Mouse (Mus musculus) forebrain, postnatal 0 days (tissue): Measurements from ENCODE around the gene Pmf1. TPM values are rescaled to one million over a fixed set of nuclear protein-coding genes. Genes with fewer than 3 reads are reported as not detected.

Experiments
- ATAC-seq: fragments of 200-750 bp; cut with Nextera tagmentation; 2 replicates; pipeline ENCODE4 v1.8.0; 2017; ENCODE audit warnings: mild to moderate bottlenecking, moderate library complexity
- DNase-seq: peaks from one replicate; pipeline ENCODE4 v3.0.0-alpha.2; 2015
- H3K27ac ChIP-seq: fragments of 300-500 bp; sonication (generic); 2 replicates; pipeline ENCODE4 v1.5.1; 2014; ENCODE audit warnings: low read depth, mild to moderate bottlenecking, antibody characterized with exemption, low read length, moderate library complexity, mixed read lengths
- H3K27me3 ChIP-seq: fragments of 300-500 bp; sonication (generic); 2 replicates; pipeline ENCODE4 v1.6.1; 2014; ENCODE audit warnings: mild to moderate bottlenecking, low read length, mixed read lengths; ENCODE audit not compliant: insufficient read depth
- H3K36me3 ChIP-seq: fragments of 300-500 bp; sonication (generic); 2 replicates; pipeline ENCODE4 v1.6.1; 2014; ENCODE audit warnings: mild to moderate bottlenecking, moderate library complexity; ENCODE audit not compliant: insufficient read depth
- H3K4me1 ChIP-seq: fragments of 300-500 bp; sonication (generic); 2 replicates; pipeline ENCODE4 v1.6.1; 2014; ENCODE audit warnings: antibody characterized with exemption; ENCODE audit not compliant: insufficient read depth
- H3K4me2 ChIP-seq: fragments of 300-500 bp; sonication (generic); 2 replicates; pipeline ENCODE4 v1.6.1; 2014; ENCODE audit warnings: low read depth, mild to moderate bottlenecking, moderate library complexity
- H3K4me3 ChIP-seq: fragments of 300-500 bp; sonication (generic); 2 replicates; pipeline ENCODE4 v1.5.1; 2014; ENCODE audit warnings: low read depth, low read length, mixed read lengths
- H3K9ac ChIP-seq: fragments of 300-500 bp; sonication (generic); 2 replicates; pipeline ENCODE4 v1.6.1; 2014; ENCODE audit warnings: mild to moderate bottlenecking
- H3K9me3 ChIP-seq: fragments of 300-500 bp; sonication (generic); 2 replicates; pipeline ENCODE4 v1.6.1; 2016; ENCODE audit warnings: low read length
- CTCF ChIP-seq: sonication (generic); IDR thresholded peaks from 2 replicates; pipeline ENCODE4 v1.5.1; 2016; ENCODE audit warnings: antibody characterized with exemption, control low read depth, low read depth
- WGBS: fragments of 180-500 bp; shearing (Covaris S2); extraction: QIAGEN DNeasy Blood & Tissue Kit; methylation state at CpG from one replicate; pipeline ENCODE4 v1.1.7; 2014; 5-methylcytosine and 5-hydroxymethylcytosine counted together
- polyA plus RNA-seq: library from polyadenylated mRNA; unstranded; fragments of >200 nt; fragmentation: Nextera tagmentation; extraction: Ambion mirVana; gene quantifications from 2 replicates; pipeline ENCODE4 v1.2.1, GENCODE M21; 2015
- total RNA-seq: library from RNA; depleted of rRNA; stranded (reverse); fragments of >200 nt; gene quantifications from 2 replicates; pipeline ENCODE4 v1.2.3, GENCODE M21; 2014

Pmf1 gene
- total and polyA plus RNA-seq, 2 experiments from 2014 or later = 22.5 to 27.4 TPM

DNA sequence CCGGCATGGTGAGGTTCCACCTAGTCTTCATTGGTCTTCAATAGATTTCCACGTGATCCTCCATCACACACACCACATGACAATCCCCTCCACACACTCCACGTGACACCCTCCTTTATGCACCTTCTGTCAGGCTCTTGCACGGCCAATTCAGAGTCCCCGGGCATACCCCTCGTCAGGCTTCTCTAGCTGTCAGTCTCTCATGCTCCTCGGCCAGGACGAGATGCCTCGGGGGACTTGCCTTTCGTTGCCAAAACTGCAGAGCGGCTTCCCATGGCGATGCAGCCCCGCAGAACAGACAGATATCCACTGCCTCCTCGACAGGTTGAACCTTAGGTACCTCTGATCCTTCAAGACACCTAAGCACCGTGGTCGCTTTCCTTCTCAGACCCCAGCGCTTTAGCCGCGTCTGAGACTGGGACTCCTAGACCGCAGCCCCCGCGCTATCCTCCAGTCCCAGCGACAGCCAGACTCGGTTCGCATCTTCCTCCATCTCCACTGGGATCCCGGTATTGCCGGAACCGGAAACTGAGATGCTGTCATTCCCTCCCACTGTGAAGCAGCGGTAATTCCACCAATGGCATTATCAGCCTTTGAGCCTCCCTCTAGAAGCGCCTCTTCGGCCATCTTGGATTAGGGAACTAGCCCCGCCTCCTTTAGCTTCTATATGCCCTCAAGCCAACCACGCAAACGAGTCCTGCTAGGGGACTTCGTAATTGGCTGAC is 14.6 kb upstream of the Pmf1 start, which contains the start of gene Slc25a44:
Slc25a44 (minus strand) TSS at position 535 of the 725 bp plus-strand sequence.
- H3K4me2 ChIP-seq = peak within 1 kb of the TSS; percentile 75
- peaks cover 15% of the 10 kb centered on the region for H3K4me1 ChIP-seq
- peak within 1 kb of the TSS; percentile 59 for H3K9ac ChIP-seq
- no peak for TF ChIP-seq CTCF
- peak within 1 kb of the TSS; percentile 84 for H3K27ac ChIP-seq
- no peaks in the 10 kb centered on the region for H3K9me3 ChIP-seq
- DNase-seq = peak; percentile 97
- H3K4me3 ChIP-seq = peak within 1 kb of the TSS; percentile 67
- peaks cover 16% of the 10 kb centered on the region for H3K36me3 ChIP-seq
- ATAC-seq = peak; percentile 98
- H3K27me3 ChIP-seq = no peaks in the 10 kb centered on the region
- under 1% methylated on average over 35 of the region's 35 CpGs for WGBS

- 31% methylated on average over 9 of the region's 9 CpGs for WGBS
- H3K9ac ChIP-seq = no peak overlapping the region; the same call in 1 of the 2 replicates
Observed at GRCm38 (mm10) chr3:88422020-88422720, 12.0 kb upstream of the Pmf1 start.

DNA sequence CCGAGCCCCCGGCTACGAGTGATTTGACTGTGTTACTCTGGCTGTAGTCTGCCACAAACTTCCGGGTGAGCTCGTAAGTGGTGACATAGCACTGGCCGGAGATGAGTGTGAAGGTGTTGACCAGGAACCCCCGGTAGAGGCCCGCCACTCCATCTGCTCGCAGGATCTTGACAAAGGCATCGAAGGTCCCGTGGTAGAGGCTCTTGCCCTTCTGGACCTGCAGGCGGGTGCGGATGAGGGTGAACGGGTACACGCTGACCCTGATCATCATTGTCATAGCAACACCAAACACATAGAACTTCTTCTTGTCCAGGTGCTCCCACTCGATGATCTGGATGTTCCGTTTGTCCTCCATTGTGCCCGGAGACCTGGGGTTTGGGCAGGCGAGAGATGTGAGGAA is 10.6 kb upstream of the Pmf1 start:
- ATAC-seq (no peak), DNase-seq (no peak)
- Histone ChIP-seq H3K4me2 (no peak overlapping the region), H3K36me3 (peaks cover 50% of the 10 kb centered on the region), H3K27me3 (no peaks in the 10 kb centered on the region), H3K9ac (no peak overlapping the region), H3K27ac (no peak overlapping the region), H3K4me1 (peaks cover 15% of the 10 kb centered on the region), H3K9me3 (no peaks in the 10 kb centered on the region), H3K4me3 (no peak overlapping the region)
- no peak for TF ChIP-seq CTCF
- WGBS = 94% methylated on average over 19 of the region's 19 CpGs

More at GRCm38 (mm10) chr3:88422020-88422720, 12.0 kb upstream of the Pmf1 start:
- no peak overlapping the region for H3K27ac ChIP-seq
- peaks cover 15% of the 10 kb centered on the region for H3K4me1 ChIP-seq
- no peak overlapping the region for H3K4me3 ChIP-seq
- H3K27me3 ChIP-seq = no peaks in the 10 kb centered on the region
- no peak for TF ChIP-seq CTCF
- DNase-seq (no peak), ATAC-seq (no peak)
- H3K36me3 ChIP-seq = peaks cover 37% of the 10 kb centered on the region
- no peaks in the 10 kb centered on the region for H3K9me3 ChIP-seq
- no peak overlapping the region for H3K4me2 ChIP-seq

- TF ChIP-seq CTCF = no peak
- H3K9ac ChIP-seq = no peak overlapping the region
- H3K4me3 ChIP-seq = no peak overlapping the region
- peaks cover 74% of the 10 kb centered on the region for H3K36me3 ChIP-seq
- no peaks in the 10 kb centered on the region for H3K9me3 ChIP-seq
- WGBS = 87% methylated on average over 6 of the region's 6 CpGs
- H3K4me1 ChIP-seq = peaks cover 6% of the 10 kb centered on the region; the same call in 1 of the 2 replicates
- ATAC-seq (no peak), DNase-seq (no peak)
- no peak overlapping the region for H3K27ac ChIP-seq
- H3K4me2 ChIP-seq = no peak overlapping the region
- no peaks in the 10 kb centered on the region for H3K27me3 ChIP-seq
Observed at GRCm38 (mm10) chr3:88418016-88418415, 7.9 kb upstream of the Pmf1 start.

DNA sequence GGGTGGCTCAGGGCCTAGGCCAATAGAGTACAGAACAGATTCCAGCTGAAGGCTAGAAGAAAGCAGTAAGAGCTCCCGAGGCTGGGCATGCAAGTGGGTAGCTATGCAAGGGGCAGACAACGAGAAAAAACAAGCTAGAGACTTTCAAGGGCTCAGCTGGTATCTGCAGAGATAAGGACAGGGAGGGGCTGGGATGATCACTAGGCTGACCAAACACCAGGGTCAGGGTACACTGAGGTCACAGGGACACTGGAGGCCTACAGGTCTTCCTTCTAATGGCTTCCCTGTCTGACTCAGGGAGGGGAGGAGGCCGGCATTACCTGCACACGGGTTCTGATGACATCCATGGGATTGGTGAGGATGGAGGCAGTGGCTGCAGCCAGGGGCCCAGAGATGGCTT is 5.5 kb upstream of the Pmf1 start:
- H3K36me3 ChIP-seq = peaks cover 85% of the 10 kb centered on the region
- no peaks in the 10 kb centered on the region for H3K9me3 ChIP-seq
- DNase-seq (no peak), ATAC-seq (no peak)
- 86% methylated on average over 4 of the region's 4 CpGs for WGBS
- no peak for TF ChIP-seq CTCF
- H3K4me3 ChIP-seq = no peak overlapping the region
- H3K27me3 ChIP-seq = no peaks in the 10 kb centered on the region
- no peak overlapping the region for H3K27ac ChIP-seq
- H3K9ac ChIP-seq = no peak overlapping the region
- H3K4me1 ChIP-seq = peaks cover 1% of the 10 kb centered on the region; the same call in 1 of the 2 replicates
- no peak overlapping the region for H3K4me2 ChIP-seq

GRCm38 (mm10) chr3:88412636-88413035 is 2.5 kb upstream of the Pmf1 start:
- ATAC-seq (no peak), DNase-seq (no peak)
- no peak for TF ChIP-seq CTCF
- Histone ChIP-seq H3K27me3 (no peaks in the 10 kb centered on the region), H3K4me2 (no peak overlapping the region), H3K9ac (no peak overlapping the region), H3K4me3 (no peak overlapping the region), H3K27ac (no peak overlapping the region), H3K9me3 (no peaks in the 10 kb centered on the region), H3K4me1 (peaks cover 7% of the 10 kb centered on the region; the same call in 1 of the 2 replicates), H3K36me3 (peaks cover 59% of the 10 kb centered on the region)
- WGBS = 91% methylated on average over 11 of the region's 11 CpGs

DNA sequence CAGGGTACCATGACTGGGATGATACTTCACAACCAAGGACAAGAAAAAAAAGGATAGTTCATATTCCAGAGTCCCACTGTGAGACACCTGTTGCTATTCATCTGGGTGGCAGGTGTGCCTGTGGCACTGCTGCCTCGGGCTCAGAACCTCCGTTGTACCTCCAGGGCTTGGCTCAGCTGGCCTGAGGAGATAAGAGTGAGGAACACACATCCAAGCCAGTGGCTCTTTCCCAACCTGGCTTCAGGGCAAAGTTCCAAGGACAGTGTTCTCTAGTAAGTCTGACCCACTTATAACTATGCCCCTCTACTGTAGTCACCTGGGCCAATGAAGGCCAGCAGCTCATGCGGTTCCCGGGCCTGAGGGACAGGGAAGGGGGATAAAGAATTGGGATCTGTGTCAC is 1.6 kb upstream of the Pmf1 start:
- DNase-seq = no peak
- Histone ChIP-seq H3K27me3 (no peaks in the 10 kb centered on the region), H3K4me1 (peaks cover 7% of the 10 kb centered on the region; the same call in 1 of the 2 replicates), H3K9me3 (no peaks in the 10 kb centered on the region), H3K9ac (no peak overlapping the region), H3K27ac (no peak overlapping the region), H3K36me3 (peaks cover 53% of the 10 kb centered on the region), H3K4me3 (no peak overlapping the region), H3K4me2 (no peak overlapping the region)
- no peak for TF ChIP-seq CTCF
- 94% methylated on average over 4 of the region's 4 CpGs for WGBS
- ATAC-seq = no peak
